ENCODE assay signal across 7 mouse cellular contexts in genomic region chr8:81767411-81768312, GRCm38 (mm10).
DNase-seq lines count a peak whose midpoint lies in the region; ATAC-seq lines count a peak whose summit lies in the region.

No protein-coding gene starts in this region.

- no peak overlapping the region for H3K27ac ChIP-seq in forebrain, embryonic 16.5 days (ENCODE audit: low read length)
- peak overlapping the region; percentile 55 for H3K27ac ChIP-seq in liver, embryonic 13.5 days

- H3K36me3 ChIP-seq in forebrain, embryonic 16.5 days (ENCODE audit: control insufficient read depth, insufficient read depth): no peaks in the 10 kb centered on the region
- H3K36me3 ChIP-seq in liver, embryonic 13.5 days: no peaks in the 10 kb centered on the region

- peak; percentile 30 for DNase-seq in adipocyte (ENCODE audit: low spot score)
- DNase-seq in hindlimb bud, embryonic 11.5 days (ENCODE audit: extremely low spot score, low read depth, low spot score): peak; percentile 60
- DNase-seq in liver, embryonic 13.5 days: no peak
- peak; percentile 81 for DNase-seq in naive thymus-derived CD4-positive, alpha-beta T cell, adult 2 months (ENCODE audit: low read depth)
- no peak for DNase-seq in MN1 (ENCODE audit: low spot score)

- peak; percentile 50 for ATAC-seq in CD4-positive, CD25-positive, alpha-beta regulatory T cell, adult 4 months
- ATAC-seq in forebrain, embryonic 16.5 days: peak; percentile 63
- ATAC-seq in liver, embryonic 13.5 days (ENCODE audit: low read depth): peak; percentile 54

- peaks cover 9% of the 10 kb centered on the region for H3K4me1 ChIP-seq in forebrain, embryonic 16.5 days (replicated peaks; ENCODE audit: control insufficient read depth, insufficient read depth, low read length)
- peaks cover 32% of the 10 kb centered on the region for H3K4me1 ChIP-seq in liver, embryonic 13.5 days (replicated peaks)

- H3K4me2 ChIP-seq in forebrain, embryonic 16.5 days (ENCODE audit: low read length): peak overlapping the region; percentile 43
- H3K4me2 ChIP-seq in liver, embryonic 13.5 days: peak overlapping the region; percentile 52

- no peaks in the 10 kb centered on the region for H3K27me3 ChIP-seq in forebrain, embryonic 16.5 days (replicated peaks; ENCODE audit: control insufficient read depth, insufficient read depth, low read length)
- H3K27me3 ChIP-seq in liver, embryonic 13.5 days: no peaks in the 10 kb centered on the region

- H3K4me3 ChIP-seq in forebrain, embryonic 16.5 days (replicated peaks; ENCODE audit: low read length): no peak overlapping the region
- peak overlapping the region; percentile 36 for H3K4me3 ChIP-seq in liver, embryonic 13.5 days (replicated peaks)

- WGBS in forebrain, embryonic 16.5 days: 3% methylated on average over 12 of the region's 12 CpGs
- whole genome bisulfite sequencing in liver, embryonic 13.5 days (ENCODE audit: insufficient replicate concordance): 5% methylated on average over 12 of the region's 12 CpGs

- no peak overlapping the region for H3K9ac ChIP-seq in forebrain, embryonic 16.5 days (replicated peaks; ENCODE audit: low read depth, low read length)
- peak overlapping the region; percentile 47; the same call in 1 of the 2 replicates for H3K9ac ChIP-seq in liver, embryonic 13.5 days

- H3K9me3 ChIP-seq in forebrain, embryonic 16.5 days (ENCODE audit: control insufficient read depth, low read length): no peaks in the 10 kb centered on the region
- no peaks in the 10 kb centered on the region for H3K9me3 ChIP-seq in liver, embryonic 13.5 days (replicated peaks)

Comparison
In these comparisons a context has a peak if more than half of its experiments do, and no peak if none do; other contexts are left out.
1. DNase-seq: peak in adipocyte (single experiment), hindlimb bud, embryonic 11.5 days (single experiment) and naive thymus-derived CD4-positive, alpha-beta T cell, adult 2 months (single experiment); none in liver, embryonic 13.5 days (single experiment) and MN1 (single experiment).
2. Peak in every context shown above with its lines, with median percentiles within 50 percentile points of each other: ATAC-seq.